Mouse (Mus musculus) spleen, adult 2 months (tissue): ENCODE results near the gene Mall. TPM values are rescaled to one million over a fixed set of nuclear protein-coding genes. Genes with fewer than 3 reads are reported as not detected.

ENCODE experiments used
- DNase-seq, 2 experiments: peaks; one replicate each; pipeline versions ENCODE4 v3.0.0 to v3.0.0-alpha.2; 2012 to 2021; ENCODE audit warnings: low spot score in 2 of 2, low read depth in 1 of 2
- H3K27ac ChIP-seq: fragments of 200-500 bp; 2 replicates; pipeline ENCODE4 v1.5.1; 2012; ENCODE audit warnings: low read length, inconsistent platforms; ENCODE audit not compliant: insufficient read depth
- H3K27me3 ChIP-seq: fragments of 200-500 bp; 2 replicates; pipeline ENCODE4 v1.6.1; 2012; ENCODE audit warnings: mild to moderate bottlenecking, moderate library complexity, low read length, inconsistent platforms; ENCODE audit not compliant: control insufficient read depth, insufficient read depth
- H3K36me3 ChIP-seq: fragments of 200-500 bp; 2 replicates; pipeline ENCODE4 v1.6.1; 2012; ENCODE audit warnings: mild to moderate bottlenecking, low read length, inconsistent platforms; ENCODE audit not compliant: control insufficient read depth, insufficient read depth
- H3K4me1 ChIP-seq: fragments of 200-500 bp; 2 replicates; pipeline ENCODE4 v1.6.1; 2011; ENCODE audit warnings: inconsistent platforms; ENCODE audit not compliant: control insufficient read depth, insufficient read depth, insufficient read length
- H3K4me3 ChIP-seq: fragments of 200-500 bp; 2 replicates; pipeline ENCODE4 v1.5.1; 2011; ENCODE audit warnings: mild to moderate bottlenecking, inconsistent platforms; ENCODE audit not compliant: insufficient read depth, insufficient read length; ENCODE audit errors: extremely low read depth
- CTCF ChIP-seq: fragments of 200-500 bp; IDR thresholded peaks from 2 replicates; pipeline ENCODE4 v1.5.1; 2011; ENCODE audit warnings: mild to moderate bottlenecking, inconsistent platforms; ENCODE audit not compliant: insufficient read depth, insufficient read length, insufficient replicate concordance; ENCODE audit errors: extremely low read depth
- POLR2A ChIP-seq: fragments of 200-500 bp; IDR thresholded peaks from 2 replicates; pipeline ENCODE4 v1.6.1; 2011; ENCODE audit warnings: low read depth, low read length, inconsistent platforms
- WGBS: fragments of 180-500 bp; shearing (Covaris S2); methylation state at CpG from one replicate; pipeline ENCODE4 v1.1.7; 2018; 5-methylcytosine and 5-hydroxymethylcytosine counted together
- polyA plus RNA-seq: library from polyadenylated mRNA; depleted of rRNA; stranded (reverse); fragments of >200 nt; gene quantifications from 2 replicates; pipeline ENCODE4 v1.2.3, GENCODE M21; 2012

The Mall gene
- polyA plus RNA-seq, 1 experiment = 0.30 TPM

DNA sequence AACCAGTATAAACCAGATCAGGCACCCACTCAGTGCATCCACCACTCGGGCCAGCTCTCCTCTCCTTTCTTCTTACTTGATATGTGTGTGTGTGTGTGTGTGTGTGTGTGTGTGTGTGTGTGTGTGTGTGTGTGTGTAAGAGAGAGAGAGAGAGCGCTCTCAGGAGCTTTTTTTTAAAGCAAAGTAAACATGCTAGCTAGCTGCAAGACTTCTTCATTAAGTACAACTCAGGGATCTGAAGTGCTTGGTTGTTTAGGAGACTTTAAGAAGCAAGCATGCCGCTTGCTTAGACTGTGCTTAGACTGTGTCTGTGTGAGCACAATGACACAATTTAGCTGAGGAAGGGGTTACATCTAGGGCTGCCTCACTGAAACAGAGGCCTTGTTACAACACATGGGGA, 12.9 kb upstream of the Mall start:
- no peak overlapping the region for H3K4me3 ChIP-seq
- no peaks in the 10 kb centered on the region for H3K27me3 ChIP-seq
- H3K36me3 ChIP-seq = no peaks in the 10 kb centered on the region
- H3K27ac ChIP-seq = no peak overlapping the region
- 97% methylated on average over 3 of the region's 3 CpGs for WGBS
- H3K4me1 ChIP-seq = no peaks in the 10 kb centered on the region
- no peak for DNase-seq
- TF ChIP-seq CTCF = no peak

DNA sequence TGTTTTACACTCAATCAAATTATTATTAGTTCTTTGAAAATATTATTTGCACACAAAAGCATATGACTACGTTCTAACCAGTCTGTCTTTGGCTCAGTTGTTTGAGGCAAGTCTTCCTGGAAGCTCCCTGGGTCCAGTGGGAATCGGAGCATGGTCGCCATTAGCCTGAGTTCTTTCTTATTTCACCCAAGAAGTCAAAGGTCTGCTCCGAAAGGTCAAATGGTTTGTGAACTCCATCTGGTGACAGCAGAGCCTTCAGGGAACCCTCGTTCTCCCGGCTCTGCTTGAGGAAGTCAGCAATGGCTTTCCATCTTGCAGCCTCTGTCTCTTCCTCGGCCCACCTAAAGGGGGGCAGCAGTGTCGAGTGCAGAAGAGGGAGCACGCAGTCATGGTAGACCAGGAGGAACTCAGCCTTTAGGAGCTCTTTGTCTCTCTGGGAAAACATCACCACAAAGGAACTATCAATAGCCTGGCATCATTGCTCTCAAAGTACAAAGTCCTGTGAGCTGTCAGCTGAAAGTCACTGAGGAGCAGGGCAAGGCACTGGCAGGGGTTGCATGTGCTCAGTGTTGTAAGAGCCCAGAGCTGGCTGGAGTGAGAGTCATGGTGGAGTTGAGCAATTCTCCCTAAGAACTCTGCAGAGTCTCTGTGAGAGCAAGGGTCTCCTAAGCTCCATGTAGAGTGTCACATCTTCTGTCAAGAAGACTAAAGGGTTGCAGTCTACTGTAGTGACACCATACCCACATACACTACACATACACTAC, 11.2 kb upstream of the Mall start:
- DNase-seq = no peak
- no peak overlapping the region for H3K27ac ChIP-seq
- WGBS = 91% methylated on average over 9 of the region's 9 CpGs
- no peaks in the 10 kb centered on the region for H3K4me1 ChIP-seq
- H3K27me3 ChIP-seq = no peaks in the 10 kb centered on the region
- no peak overlapping the region for H3K4me3 ChIP-seq
- H3K36me3 ChIP-seq = no peaks in the 10 kb centered on the region
- TF ChIP-seq CTCF (no peak), POLR2A (no peak)

DNA sequence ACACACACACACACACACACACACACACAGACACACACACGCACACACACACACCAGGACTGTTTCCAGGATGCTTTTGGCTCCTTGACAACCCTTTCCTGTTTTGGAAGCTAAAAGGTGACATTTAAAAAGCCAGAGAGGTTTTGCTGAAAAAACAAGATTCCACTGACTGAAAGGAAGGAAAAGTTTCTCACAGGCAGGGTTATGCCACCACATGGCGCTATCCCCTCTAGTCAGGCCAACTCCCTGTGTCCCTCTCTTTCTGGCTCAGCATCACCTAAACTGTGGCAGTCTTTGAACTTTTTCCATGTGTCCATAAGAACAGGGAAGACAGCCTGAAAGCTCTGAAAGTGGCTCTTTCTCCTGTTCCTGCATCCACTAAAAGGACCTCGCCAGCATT, 8.2 kb upstream of the Mall start:
- no peaks in the 10 kb centered on the region for H3K27me3 ChIP-seq
- WGBS = 83% methylated on average over 3 of the region's 3 CpGs
- H3K4me1 ChIP-seq = no peaks in the 10 kb centered on the region
- no peak overlapping the region for H3K4me3 ChIP-seq
- H3K27ac ChIP-seq = no peak overlapping the region
- DNase-seq = no peak
- H3K36me3 ChIP-seq = no peaks in the 10 kb centered on the region
- TF ChIP-seq POLR2A (no peak), CTCF (no peak)

DNA sequence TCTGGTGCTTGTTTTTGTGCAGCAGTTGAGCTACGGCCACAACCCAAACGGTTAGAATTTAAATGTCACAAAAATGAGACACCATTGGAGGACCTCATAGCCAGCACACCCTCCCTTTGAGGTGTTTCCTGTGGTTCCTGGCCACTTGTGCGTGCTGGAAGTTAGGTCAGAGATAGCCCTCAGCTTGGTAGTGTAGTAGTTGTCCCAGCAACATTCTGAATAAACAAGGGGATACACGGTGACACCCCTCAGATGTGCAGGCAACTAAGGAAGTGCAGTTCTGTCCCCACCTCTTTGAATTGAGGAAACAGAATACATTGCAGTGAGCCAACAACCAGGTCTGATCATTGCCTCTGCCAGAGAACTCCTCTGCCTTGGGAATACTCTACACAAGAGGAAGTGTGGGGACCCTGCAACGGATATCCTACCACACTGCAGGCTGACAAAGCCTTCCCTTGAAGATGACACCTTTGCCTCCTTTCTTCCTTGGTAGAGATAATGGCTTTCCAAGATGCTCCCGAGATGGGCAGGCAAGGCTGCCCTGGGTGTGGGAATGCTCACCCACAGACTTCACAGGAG, 7.0 kb upstream of the Mall start:
- TF ChIP-seq CTCF (no peak), POLR2A (no peak)
- Histone ChIP-seq H3K36me3 (no peaks in the 10 kb centered on the region), H3K4me3 (no peak overlapping the region), H3K27me3 (no peaks in the 10 kb centered on the region), H3K27ac (no peak overlapping the region), H3K4me1 (no peaks in the 10 kb centered on the region)
- 32% methylated on average over 6 of the region's 6 CpGs for WGBS
- DNase-seq = no peak

DNA sequence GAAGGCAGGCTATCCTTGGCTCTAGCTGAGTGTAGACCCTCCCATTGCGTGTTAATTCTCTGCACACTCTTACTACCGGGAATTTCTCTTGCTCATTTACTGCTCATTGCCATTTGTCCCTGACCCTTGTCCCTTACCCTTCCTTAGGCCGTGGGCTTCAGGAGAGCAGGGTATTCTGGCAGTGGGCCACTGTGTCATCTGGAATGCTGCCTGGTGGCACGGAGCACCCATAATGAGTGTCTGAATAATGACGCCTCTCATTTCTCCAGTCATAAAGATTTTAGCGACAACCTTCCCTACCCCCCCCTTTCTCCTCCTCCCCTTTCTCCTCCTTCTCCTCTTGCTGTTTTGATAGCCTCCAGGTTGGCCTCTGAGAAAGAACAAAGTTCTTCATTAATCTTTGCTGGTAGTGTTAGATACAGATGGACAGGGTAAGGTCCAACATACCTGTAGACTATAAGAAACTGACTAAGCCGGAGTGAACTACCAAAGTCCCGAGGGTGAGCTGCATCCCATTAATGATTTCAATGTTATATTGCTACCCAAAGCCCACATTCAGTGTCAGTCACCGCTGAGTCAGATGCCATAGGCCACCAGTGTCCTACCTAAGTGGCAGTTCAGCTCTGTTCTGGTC, 5.9 kb upstream of the Mall start:
- no peaks in the 10 kb centered on the region for H3K4me1 ChIP-seq
- H3K27ac ChIP-seq = no peak overlapping the region
- no peaks in the 10 kb centered on the region for H3K27me3 ChIP-seq
- no peak for TF ChIP-seq CTCF
- TF ChIP-seq POLR2A = no peak
- H3K36me3 ChIP-seq = no peaks in the 10 kb centered on the region
- no peak for DNase-seq
- WGBS = 87% methylated on average over 9 of the region's 9 CpGs
- H3K4me3 ChIP-seq = no peak overlapping the region

DNA sequence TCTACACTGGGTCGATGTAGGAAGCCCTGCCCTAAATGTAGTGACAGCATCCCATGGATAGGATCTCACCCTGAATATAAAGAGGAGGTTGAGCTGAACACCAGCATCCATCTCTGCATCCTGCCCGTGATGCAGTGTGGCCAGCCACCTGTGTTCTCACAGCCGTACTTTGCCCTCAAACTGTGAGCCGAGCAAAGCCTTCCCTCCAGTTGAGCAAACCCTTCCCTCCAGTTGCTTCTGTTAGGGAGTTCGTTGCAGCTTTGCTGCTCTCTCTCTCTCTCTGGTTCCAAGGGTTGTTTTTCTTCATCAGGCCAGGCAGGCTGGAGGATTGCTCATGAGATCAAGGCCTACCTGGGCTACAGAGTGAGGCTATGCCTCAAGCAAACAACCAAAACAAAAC, 5.2 kb upstream of the Mall start:
- no peak for DNase-seq
- Histone ChIP-seq H3K27me3 (0 out of 2 replicates have a peak, but pooled peaks cover 3% of the 10 kb centered on the region), H3K36me3 (no peaks in the 10 kb centered on the region), H3K4me1 (no peaks in the 10 kb centered on the region), H3K4me3 (no peak overlapping the region), H3K27ac (no peak overlapping the region)
- 73% methylated on average over 5 of the region's 5 CpGs for WGBS
- TF ChIP-seq POLR2A (no peak), CTCF (no peak)
